Mouse (Mus musculus) spleen, adult 2 months (tissue): ENCODE data around the gene Wipf2.

Source experiments
- CTCF ChIP-seq: fragments of 200-500 bp; IDR thresholded peaks from 2 replicates; pipeline ENCODE4 v1.5.1; 2011; ENCODE audit warnings: mild to moderate bottlenecking, inconsistent platforms; ENCODE audit not compliant: insufficient read depth, insufficient read length, insufficient replicate concordance; ENCODE audit errors: extremely low read depth
- POLR2A ChIP-seq: fragments of 200-500 bp; IDR thresholded peaks from 2 replicates; pipeline ENCODE4 v1.6.1; 2011; ENCODE audit warnings: low read depth, low read length, inconsistent platforms

GRCm38 (mm10) chr11:98877001-98877400 is 13.6 kb downstream of the Wipf2 start:
- TF ChIP-seq CTCF (no peak), POLR2A (no peak)
